Mouse (Mus musculus): ENCODE data around the gene Zfp786. TPM values are rescaled to one million over a fixed set of nuclear protein-coding genes. Genes with fewer than 3 reads are reported as not detected.

Gene Zfp786
- polyA plus RNA-seq, 1 experiment from 2014 or later: 1.7 TPM

- Histone ChIP-seq H3K9ac (ENCODE audit: low read length) (no peak overlapping the region), H3K4me2 (ENCODE audit: low read depth, low read length) (no peak overlapping the region), H3K36me3 (ENCODE audit: control insufficient read depth, insufficient read depth) (peaks cover 31% of the 10 kb centered on the region), H3K4me3 (ENCODE audit: low read length) (no peak overlapping the region), H3K27ac (ENCODE audit: low read length) (no peak overlapping the region), H3K27me3 (ENCODE audit: control insufficient read depth, insufficient read depth, low read length) (no peaks in the 10 kb centered on the region), H3K9me3 (replicated peaks; ENCODE audit: control insufficient read depth, low read length) (no peaks in the 10 kb centered on the region), H3K4me1 (ENCODE audit: control insufficient read depth, insufficient read depth, low read length) (peaks cover under 1% of the 10 kb centered on the region; the same call in 1 of the 2 replicates)
- no peak for ATAC-seq (replicated peaks; ENCODE audit: extremely low read depth, insufficient read depth, low FRiP score)
- 65% methylated on average over 10 of the region's 10 CpGs for WGBS
These were observed 36.4 kb downstream of the Zfp786 start for GRCm38 (mm10) chr6:47794106-47794830.

- ATAC-seq (replicated peaks; ENCODE audit: extremely low read depth, insufficient read depth, low FRiP score): no peak
- Histone ChIP-seq H3K4me3 (ENCODE audit: low read length) (no peak overlapping the region), H3K9me3 (replicated peaks; ENCODE audit: control insufficient read depth, low read length) (no peaks in the 10 kb centered on the region), H3K27ac (ENCODE audit: low read length) (no peak overlapping the region), H3K4me1 (ENCODE audit: control insufficient read depth, insufficient read depth, low read length) (peaks cover 5% of the 10 kb centered on the region; the same call in 1 of the 2 replicates), H3K27me3 (ENCODE audit: control insufficient read depth, insufficient read depth, low read length) (no peaks in the 10 kb centered on the region), H3K4me2 (ENCODE audit: low read depth, low read length) (no peak overlapping the region), H3K36me3 (ENCODE audit: control insufficient read depth, insufficient read depth) (peaks cover 28% of the 10 kb centered on the region), H3K9ac (ENCODE audit: low read length) (no peak overlapping the region)
- 59% methylated on average over 5 of the region's 5 CpGs for WGBS
These were observed 37.4 kb downstream of the Zfp786 start for GRCm38 (mm10) chr6:47793284-47793683.

- no peak overlapping the region for H3K4me2 ChIP-seq (ENCODE audit: low read depth, low read length)
- peaks cover 24% of the 10 kb centered on the region for H3K36me3 ChIP-seq (ENCODE audit: control insufficient read depth, insufficient read depth)
- no peak for ATAC-seq (replicated peaks; ENCODE audit: extremely low read depth, insufficient read depth, low FRiP score)
- H3K27me3 ChIP-seq (ENCODE audit: control insufficient read depth, insufficient read depth, low read length): no peaks in the 10 kb centered on the region
- H3K4me3 ChIP-seq (ENCODE audit: low read length): no peak overlapping the region
- H3K9ac ChIP-seq (ENCODE audit: low read length): no peak overlapping the region
- 91% methylated on average over 2 of the region's 2 CpGs for WGBS
- no peak overlapping the region for H3K27ac ChIP-seq (ENCODE audit: low read length)
- no peaks in the 10 kb centered on the region for H3K9me3 ChIP-seq (replicated peaks; ENCODE audit: control insufficient read depth, low read length)
- H3K4me1 ChIP-seq (ENCODE audit: control insufficient read depth, insufficient read depth, low read length): peaks cover 5% of the 10 kb centered on the region; the same call in 1 of the 2 replicates
These were observed 38.1 kb downstream of the Zfp786 start for GRCm38 (mm10) chr6:47792533-47792932.

- Histone ChIP-seq H3K4me1 (ENCODE audit: control insufficient read depth, insufficient read depth, low read length) (peaks cover 5% of the 10 kb centered on the region; the same call in 1 of the 2 replicates), H3K4me3 (ENCODE audit: low read length) (no peak overlapping the region), H3K9ac (ENCODE audit: low read length) (no peak overlapping the region), H3K27me3 (ENCODE audit: control insufficient read depth, insufficient read depth, low read length) (no peaks in the 10 kb centered on the region), H3K36me3 (ENCODE audit: control insufficient read depth, insufficient read depth) (peaks cover 9% of the 10 kb centered on the region), H3K27ac (ENCODE audit: low read length) (no peak overlapping the region), H3K9me3 (replicated peaks; ENCODE audit: control insufficient read depth, low read length) (no peaks in the 10 kb centered on the region), H3K4me2 (ENCODE audit: low read depth, low read length) (no peak overlapping the region)
- 38% methylated on average over 2 of the region's 2 CpGs for WGBS
- ATAC-seq (replicated peaks; ENCODE audit: extremely low read depth, insufficient read depth, low FRiP score): no peak
These were observed 39.9 kb downstream of the Zfp786 start for GRCm38 (mm10) chr6:47790745-47791144.

- 27% methylated on average over 3 of the region's 3 CpGs for WGBS
- no peaks in the 10 kb centered on the region for H3K9me3 ChIP-seq (replicated peaks; ENCODE audit: control insufficient read depth, low read length)
- peak overlapping the region; percentile 79 for H3K4me2 ChIP-seq (ENCODE audit: low read depth, low read length)
- peak overlapping the region; percentile 89 for H3K27ac ChIP-seq (ENCODE audit: low read length)
- peak overlapping the region; percentile 77 for H3K9ac ChIP-seq (ENCODE audit: low read length)
- H3K36me3 ChIP-seq (ENCODE audit: control insufficient read depth, insufficient read depth): no peaks in the 10 kb centered on the region
- no peaks in the 10 kb centered on the region for H3K27me3 ChIP-seq (ENCODE audit: control insufficient read depth, insufficient read depth, low read length)
- H3K4me3 ChIP-seq (ENCODE audit: low read length): peak overlapping the region; percentile 62
- no peak for ATAC-seq (replicated peaks; ENCODE audit: extremely low read depth, insufficient read depth, low FRiP score)
- peaks cover 5% of the 10 kb centered on the region; the same call in 1 of the 2 replicates for H3K4me1 ChIP-seq (ENCODE audit: control insufficient read depth, insufficient read depth, low read length)
These were observed 41.8 kb downstream of the Zfp786 start for GRCm38 (mm10) chr6:47788821-47789220.

GRCm38 (mm10) chr6:47787941-47788736 lies 42.5 kb downstream of the Zfp786 start:
- peak overlapping the region; percentile 89 for H3K27ac ChIP-seq (ENCODE audit: low read length)
- no peaks in the 10 kb centered on the region for H3K27me3 ChIP-seq (ENCODE audit: control insufficient read depth, insufficient read depth, low read length)
- H3K9me3 ChIP-seq (replicated peaks; ENCODE audit: control insufficient read depth, low read length): no peaks in the 10 kb centered on the region
- H3K4me1 ChIP-seq (ENCODE audit: control insufficient read depth, insufficient read depth, low read length): peaks cover 5% of the 10 kb centered on the region; the same call in 1 of the 2 replicates
- peak overlapping the region; percentile 79 for H3K4me2 ChIP-seq (ENCODE audit: low read depth, low read length)
- peak overlapping the region; percentile 62 for H3K4me3 ChIP-seq (ENCODE audit: low read length)
- 1% methylated on average over 18 of the region's 18 CpGs for WGBS
- peak; percentile 87 for ATAC-seq (replicated peaks; ENCODE audit: extremely low read depth, insufficient read depth, low FRiP score)
- no peaks in the 10 kb centered on the region for H3K36me3 ChIP-seq (ENCODE audit: control insufficient read depth, insufficient read depth)
- peak overlapping the region; percentile 77 for H3K9ac ChIP-seq (ENCODE audit: low read length)

GRCm38 (mm10) chr6:47784707-47785412 lies 45.8 kb downstream of the Zfp786 start:
- H3K27me3 ChIP-seq (ENCODE audit: control insufficient read depth, insufficient read depth, low read length): no peaks in the 10 kb centered on the region
- H3K9me3 ChIP-seq (replicated peaks; ENCODE audit: control insufficient read depth, low read length): no peaks in the 10 kb centered on the region
- H3K4me1 ChIP-seq (ENCODE audit: control insufficient read depth, insufficient read depth, low read length): peaks cover 11% of the 10 kb centered on the region
- H3K36me3 ChIP-seq (ENCODE audit: control insufficient read depth, insufficient read depth): no peaks in the 10 kb centered on the region
- H3K9ac ChIP-seq (ENCODE audit: low read length): no peak overlapping the region
- 72% methylated on average over 5 of the region's 5 CpGs for WGBS
- no peak overlapping the region for H3K4me2 ChIP-seq (ENCODE audit: low read depth, low read length)
- H3K27ac ChIP-seq (ENCODE audit: low read length): no peak overlapping the region
- ATAC-seq (replicated peaks; ENCODE audit: extremely low read depth, insufficient read depth, low FRiP score): no peak
- no peak overlapping the region for H3K4me3 ChIP-seq (ENCODE audit: low read length)

GRCm38 (mm10) chr6:47781091-47781968 lies 49.3 kb downstream of the Zfp786 start:
- Histone ChIP-seq H3K4me2 (ENCODE audit: low read depth, low read length) (peak overlapping the region; percentile 63), H3K4me3 (ENCODE audit: low read length) (peak overlapping the region; percentile 66), H3K4me1 (ENCODE audit: control insufficient read depth, insufficient read depth, low read length) (peaks cover 5% of the 10 kb centered on the region; the same call in 1 of the 2 replicates), H3K9ac (ENCODE audit: low read length) (peak overlapping the region; percentile 76), H3K27ac (ENCODE audit: low read length) (peak overlapping the region; percentile 81), H3K27me3 (ENCODE audit: control insufficient read depth, insufficient read depth, low read length) (no peaks in the 10 kb centered on the region; the same call in 1 of the 2 replicates), H3K9me3 (replicated peaks; ENCODE audit: control insufficient read depth, low read length) (no peaks in the 10 kb centered on the region), H3K36me3 (ENCODE audit: control insufficient read depth, insufficient read depth) (no peaks in the 10 kb centered on the region)
- peak; percentile 67 for ATAC-seq (replicated peaks; ENCODE audit: extremely low read depth, insufficient read depth, low FRiP score)
- under 1% methylated on average over 21 of the region's 21 CpGs for WGBS

Measured in heart, embryonic 16.5 days (tissue).